Mouse (Mus musculus) induced T-regulatory cell, adult 2 months (primary cell): ENCODE measurements around the gene Tspan31.
A peak's percentile ranks its signal among the peaks of the same experiment; 100 is the strongest.

Experiments
- DNase-seq: peaks from one replicate; pipeline ENCODE4 v3.0.0-alpha.2; 2012; ENCODE audit warnings: low read depth

The Tspan31 gene

DNA sequence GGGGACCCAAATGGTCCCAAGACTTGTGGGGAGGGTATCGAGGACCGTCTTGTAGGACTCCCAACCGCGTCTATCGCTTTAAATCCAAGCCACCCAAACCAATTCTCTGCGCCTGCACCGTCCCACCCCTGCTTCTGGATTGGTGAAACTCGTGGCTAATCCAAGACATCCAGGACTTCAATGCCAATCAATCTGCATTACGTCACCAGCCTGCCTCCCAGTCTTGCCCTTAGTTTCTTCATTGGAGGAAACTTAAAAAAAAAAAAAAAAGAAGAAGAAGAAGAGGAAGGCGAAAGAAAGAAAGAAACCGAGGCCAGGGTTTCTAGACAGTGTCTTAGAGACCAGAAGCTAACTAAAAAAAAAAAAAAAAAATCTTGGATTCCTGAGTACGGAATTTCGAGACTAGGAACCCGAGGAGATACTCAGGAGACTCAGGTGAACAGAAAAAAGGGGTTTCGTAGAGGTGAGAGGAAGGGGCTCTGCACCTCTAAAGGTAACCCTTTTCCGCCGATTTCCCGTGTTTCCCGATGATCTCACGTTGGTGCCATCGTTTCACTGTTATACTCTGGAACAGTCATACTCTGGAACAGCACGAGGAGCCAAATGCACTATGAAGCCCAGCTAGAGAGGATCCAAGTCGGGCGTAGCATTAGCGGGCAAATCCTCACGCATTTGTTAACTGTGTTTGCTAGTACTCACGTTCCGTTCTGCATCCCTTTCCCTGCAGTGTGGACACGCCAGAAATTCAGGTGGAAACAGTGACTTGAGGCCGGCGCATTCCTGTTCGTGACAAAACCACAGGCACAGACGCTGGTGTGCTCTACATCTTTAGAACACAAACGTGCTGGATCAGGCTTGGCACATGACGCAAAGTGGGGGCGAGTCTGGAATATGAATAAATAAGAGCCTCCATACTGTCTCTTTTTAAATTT, at the start of gene Tspan31:
Gene Tspan31 (minus strand): TSS at position 75 of the 932 bp plus-strand sequence.
- DNase-seq, result peak; percentile 88

DNA sequence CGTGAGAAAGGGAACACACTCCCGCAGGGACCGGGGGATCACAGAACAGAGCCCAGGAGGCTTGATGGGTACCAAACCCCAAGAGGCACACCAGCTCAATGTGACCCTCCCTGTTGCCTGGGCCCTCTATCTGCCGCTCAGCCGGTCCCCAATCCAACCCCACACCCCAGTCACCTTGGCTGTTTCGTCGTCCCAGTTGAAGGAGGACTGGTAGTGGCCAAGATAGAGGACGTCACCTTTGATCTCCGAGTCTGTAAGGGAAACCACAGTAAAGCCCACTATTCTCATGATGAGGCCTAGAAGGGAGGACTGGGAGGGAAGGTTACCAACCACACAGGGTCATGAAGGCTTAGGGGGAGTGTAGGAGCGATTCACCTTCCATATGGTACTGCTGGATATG, 49.2 kb upstream of the Tspan31 start:
- no peak for DNase-seq

DNA sequence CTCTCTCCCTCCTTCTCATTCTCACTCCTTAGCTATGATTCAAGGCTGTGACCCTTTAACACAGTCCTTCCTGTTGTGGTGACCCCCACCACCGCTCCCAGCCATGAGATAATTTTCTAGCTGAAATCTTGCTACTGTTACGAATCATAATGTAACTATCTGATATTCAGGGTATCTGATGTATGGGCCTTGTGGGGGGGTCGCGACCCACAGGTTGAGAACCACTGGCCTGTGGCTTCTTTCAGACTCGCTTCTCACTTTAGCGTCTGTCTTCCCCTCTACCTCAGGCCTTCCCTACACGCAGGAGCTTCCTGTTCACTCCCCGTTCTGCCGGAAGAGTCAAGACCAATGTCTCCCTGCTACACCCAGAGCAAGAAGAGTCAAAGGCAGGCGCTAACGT, 48.4 kb upstream of the Tspan31 start:
- DNase-seq, result no peak

DNA sequence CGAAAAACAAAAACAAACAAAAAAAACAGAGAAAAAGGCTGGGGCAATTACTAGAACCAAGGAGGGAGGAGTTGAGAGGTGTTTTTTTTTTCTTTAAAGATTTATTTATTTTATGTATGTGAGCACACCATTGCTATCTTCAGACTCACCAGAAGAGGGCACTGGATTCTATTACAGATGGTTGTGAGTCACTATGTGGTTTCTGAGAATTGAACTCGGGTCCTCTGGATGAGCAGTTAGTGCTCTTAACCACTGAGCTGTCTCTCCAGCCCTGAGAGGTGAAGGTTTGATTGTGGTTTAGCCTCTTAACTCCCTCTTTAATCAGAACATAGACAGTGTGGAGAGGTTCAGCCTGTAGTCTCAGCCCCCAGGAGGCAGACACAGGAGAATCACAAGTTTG, 45.0 kb upstream of the Tspan31 start:
- peak; percentile 76 for DNase-seq

DNA sequence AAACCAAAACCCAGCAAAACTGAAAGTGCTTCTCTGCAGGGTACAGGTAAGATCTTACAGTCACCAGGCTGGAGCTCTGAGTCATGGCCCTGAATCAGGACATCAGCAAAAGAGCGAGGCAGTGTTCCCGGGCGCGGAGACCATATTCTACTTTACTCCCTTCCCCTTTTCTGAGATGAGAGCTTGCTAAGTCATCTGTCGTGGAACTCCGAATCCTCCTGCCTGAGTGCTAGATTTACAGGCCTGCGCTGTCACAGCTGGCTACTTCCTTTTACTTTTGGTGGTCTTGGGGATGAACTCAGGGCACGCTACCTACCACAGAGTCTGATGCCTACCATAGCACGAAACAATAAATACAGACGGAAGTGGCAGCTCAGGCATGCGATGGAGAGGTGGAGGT, 44.3 kb upstream of the Tspan31 start:
- peak; percentile 55 for DNase-seq

DNA sequence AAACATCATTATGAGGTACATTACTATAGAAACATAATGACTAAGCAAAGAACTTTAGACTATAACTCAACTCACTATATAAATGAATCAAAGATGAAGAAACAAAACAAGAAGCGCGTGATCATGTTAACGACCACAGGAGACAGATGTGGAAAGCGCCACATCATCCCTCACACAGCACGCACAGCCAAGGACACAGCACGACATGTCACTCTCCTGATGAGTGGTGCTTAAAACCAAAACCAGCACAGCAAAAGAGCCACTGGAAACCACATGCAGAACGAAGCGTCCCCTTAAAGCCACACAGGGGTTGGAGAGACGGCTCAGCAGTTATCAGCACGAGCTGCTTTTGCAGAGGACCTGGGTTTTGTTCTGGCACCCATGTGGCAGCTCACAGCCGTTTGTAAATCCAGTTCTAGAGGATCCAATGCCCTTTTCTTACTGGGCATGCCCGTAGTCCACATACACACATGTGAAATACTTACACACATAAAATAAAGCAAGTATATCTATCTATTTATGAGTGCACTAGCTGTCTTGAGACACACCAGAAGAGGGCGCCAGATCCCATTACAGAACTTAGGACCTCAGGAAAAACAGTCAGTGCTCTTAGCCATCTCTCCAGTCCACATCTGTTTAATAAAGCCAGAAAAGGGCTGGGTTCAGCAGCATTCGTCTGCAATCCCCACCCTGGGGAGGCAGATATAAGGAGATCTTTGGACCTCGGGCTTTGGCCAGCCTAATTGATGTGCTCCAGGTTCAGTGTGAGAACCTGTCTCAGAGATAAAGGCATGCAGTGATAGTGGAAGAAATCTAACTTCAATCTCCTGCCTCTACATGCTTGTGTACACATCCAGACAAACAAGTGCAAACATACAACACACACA, 41.2 kb upstream of the Tspan31 start:
- peak; percentile 66 for DNase-seq

DNA sequence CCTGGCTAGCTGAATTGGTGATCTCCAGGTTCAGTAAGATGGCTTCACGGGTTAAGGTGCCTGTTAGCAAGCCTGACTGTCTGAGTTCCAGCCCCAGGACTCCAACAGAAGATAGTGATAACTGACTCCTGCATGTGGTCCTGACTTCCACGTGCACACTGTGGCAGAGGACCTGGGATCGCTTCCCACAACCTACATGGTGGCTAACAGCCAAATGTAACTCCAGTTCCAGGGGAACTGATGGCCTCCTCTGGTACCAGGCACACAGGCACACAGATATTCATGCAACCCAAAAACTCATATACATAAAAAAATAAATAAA, 38.2 kb upstream of the Tspan31 start:
- DNase-seq, result no peak

DNA sequence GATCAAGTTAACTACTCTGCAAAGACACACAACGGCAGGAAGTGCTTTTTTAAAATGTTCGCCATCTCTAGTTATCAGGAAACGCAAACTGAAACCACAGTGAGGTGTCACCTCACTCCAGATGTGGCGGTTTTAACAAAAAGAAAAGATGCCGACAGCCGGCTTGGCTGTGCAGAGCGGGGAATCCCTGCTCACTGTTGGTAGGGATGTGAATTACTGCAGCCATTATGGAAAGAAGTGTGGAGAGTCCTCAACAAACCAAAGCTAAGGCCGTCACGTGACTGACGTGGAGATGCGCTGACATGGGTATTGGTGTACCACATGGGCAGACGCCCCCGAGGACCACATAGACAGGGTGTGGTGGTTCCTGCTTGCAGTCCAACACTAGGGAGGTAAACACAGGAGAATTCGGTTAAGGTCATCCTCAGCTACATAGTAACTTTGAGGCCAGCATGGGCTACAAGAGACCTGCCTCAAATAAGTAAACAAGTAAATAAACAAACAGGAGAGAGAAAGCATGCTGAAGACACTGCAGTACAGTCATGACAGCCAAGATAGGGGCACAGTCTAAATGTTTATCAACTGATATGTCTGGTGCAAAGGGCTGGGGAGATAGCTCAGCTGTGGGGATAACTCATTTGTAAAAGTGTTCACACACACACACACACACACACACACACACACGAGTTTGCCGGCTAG, 37.6 kb upstream of the Tspan31 start:
- DNase-seq, result peak; percentile 87

DNA sequence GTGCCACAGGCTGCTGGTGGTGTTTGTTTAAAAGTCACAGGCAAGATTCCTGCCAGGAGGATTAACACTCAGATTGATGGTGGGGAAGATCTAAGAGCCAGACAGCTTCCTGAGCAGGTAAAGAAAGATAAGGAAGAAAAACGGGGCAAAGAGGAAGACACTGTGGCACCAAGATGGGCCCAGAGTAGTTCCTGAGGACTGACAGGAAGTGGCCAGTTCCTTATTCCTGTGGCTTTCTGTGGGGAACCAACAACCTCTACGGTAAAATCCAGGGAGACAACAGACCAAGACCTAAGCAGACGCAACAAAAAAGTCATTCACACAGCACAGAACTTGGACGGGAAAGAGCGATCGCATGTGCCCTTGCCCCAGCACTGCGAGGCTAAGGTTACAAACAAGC, 33.6 kb upstream of the Tspan31 start:
- DNase-seq, result peak; percentile 44

DNA sequence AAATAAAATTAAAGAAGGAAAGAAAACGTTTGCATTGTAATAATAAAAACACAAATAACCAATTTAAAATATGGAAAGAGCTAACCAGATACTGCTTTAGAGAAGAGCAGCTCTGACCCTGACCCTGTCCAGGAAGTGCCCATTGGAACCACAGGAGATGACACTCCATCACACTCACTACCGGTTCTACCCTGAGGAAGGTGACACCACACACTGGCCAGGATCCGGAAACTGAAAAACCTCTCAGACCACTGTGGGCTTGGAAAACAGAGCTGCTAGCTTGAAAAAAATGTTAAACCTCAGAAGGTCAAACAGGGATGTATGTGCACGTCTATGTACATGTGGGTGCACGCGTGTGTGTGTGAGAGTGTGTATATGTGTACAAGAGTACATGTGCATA, 31.1 kb upstream of the Tspan31 start:
- DNase-seq, result no peak

DNA sequence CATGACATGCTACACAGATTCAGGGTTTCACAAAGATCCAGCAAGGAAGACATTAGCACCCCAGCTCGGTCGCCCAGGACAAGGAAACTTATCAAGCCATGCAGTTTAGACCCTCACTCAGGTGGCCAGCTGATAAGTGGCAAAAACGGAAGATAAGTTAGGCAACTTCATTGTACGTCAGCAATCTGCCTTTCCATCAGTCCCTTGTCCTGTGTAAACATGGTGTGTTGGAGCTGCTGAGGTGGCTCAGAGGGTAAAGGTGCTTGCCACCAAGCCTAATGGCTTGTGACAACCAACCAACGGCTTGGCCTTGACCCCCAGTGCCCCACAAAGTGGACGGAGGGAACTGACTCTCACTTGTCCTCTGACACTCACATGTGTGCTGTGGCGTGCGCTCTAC, 30.4 kb upstream of the Tspan31 start:
- DNase-seq, result no peak

DNA sequence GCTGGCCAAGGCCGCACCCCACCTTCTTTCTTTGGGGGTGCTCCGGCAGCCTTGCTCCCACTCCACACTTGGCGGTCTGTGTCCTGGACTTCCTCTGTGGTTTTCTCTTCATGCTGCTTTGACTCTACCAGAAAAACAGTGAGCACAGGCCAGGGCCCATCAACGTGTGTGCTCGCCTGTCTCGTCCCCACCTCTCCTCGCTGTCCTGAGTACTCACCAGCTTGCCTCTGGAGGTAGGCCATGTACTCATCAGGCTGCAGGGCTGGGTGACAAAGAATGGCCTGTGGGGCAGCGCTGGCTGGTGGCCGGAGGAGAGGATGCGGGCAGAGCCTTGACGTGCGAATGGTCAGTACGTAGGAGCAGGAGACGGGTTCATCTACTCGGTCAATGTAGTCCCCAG, 29.8 kb upstream of the Tspan31 start:
- no peak for DNase-seq

DNA sequence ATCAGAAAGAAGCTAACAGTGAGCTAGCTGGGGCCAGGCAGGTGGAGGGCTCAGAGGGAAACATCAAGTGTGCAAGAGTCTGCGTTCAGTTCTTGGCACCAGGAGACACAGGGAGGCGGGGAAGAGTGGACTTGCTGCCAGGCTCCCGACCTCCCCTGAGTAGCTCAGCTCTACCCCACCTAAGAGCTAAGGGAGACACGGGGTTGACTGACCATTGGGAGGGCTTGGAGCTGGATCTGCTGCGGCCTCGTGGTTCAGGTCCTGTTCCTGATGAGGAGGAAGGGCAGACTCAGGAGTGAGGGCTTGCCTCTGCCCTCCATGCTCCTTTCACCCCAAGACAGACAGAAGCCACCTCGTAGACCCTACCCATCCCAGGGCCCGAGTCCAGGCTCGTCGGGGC, 29.1 kb upstream of the Tspan31 start:
- DNase-seq, result no peak

DNA sequence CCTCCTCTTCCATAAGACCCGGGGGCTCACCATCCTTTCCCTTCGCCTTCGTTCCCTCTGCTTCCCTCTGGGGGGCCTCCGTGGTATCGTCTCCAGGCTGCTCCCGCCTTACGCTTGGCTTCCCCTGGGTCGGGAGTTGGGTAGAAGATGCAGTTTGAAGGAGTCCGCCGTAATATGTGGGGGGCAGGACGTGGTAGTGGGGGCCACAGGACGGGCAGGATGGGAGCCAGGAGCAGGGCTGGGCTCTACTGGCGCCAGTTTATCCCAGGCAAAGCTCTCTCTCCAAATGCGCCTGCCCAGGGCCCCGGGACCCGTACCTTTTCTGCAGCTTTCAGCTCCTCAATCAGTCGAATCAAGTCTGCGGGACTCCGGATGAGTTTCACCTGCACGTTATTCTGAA, 28.4 kb upstream of the Tspan31 start:
- DNase-seq, result no peak

DNA sequence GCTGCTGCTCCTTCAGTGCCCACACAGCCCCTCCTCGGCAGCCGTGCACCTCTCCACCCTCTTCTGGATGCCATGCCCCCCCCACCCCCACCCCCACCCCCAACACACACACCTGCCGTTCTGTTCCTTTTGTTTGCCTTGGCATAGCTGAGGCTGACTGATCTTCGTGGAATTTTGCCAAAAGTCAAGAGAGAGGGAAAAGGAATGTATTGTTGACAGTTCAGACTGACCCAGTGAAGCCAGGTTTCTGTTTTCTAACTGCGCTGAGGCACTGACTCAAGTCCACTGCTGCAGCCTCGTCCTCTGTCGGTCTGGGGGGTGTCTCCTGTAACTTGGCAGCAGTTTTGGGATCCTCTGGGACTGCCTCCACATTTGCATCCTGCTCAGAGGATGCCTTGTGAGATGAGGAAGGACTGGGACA, 24.3 kb upstream of the Tspan31 start:
- DNase-seq, result no peak

DNA sequence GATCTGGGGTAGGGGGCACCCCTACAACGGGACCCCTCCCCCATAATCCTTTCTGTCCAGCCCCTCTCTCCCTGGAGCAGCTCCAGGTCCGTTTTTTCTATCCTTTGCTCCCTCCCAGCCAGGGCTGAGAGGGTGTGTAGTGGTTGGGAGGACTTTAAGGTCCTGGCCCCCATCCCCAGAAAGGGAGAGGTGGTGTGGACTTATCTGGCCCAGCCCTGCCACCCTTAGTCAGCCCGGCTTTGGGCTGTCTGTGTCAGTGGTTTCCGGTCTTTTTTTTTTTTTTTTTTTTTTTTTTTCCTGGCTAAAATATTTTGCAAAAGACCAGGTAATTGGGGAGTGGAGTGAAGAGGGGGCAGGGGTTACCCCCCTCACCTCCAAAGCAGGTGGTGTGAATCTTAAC, 22.7 kb upstream of the Tspan31 start:
- DNase-seq, result no peak

DNA sequence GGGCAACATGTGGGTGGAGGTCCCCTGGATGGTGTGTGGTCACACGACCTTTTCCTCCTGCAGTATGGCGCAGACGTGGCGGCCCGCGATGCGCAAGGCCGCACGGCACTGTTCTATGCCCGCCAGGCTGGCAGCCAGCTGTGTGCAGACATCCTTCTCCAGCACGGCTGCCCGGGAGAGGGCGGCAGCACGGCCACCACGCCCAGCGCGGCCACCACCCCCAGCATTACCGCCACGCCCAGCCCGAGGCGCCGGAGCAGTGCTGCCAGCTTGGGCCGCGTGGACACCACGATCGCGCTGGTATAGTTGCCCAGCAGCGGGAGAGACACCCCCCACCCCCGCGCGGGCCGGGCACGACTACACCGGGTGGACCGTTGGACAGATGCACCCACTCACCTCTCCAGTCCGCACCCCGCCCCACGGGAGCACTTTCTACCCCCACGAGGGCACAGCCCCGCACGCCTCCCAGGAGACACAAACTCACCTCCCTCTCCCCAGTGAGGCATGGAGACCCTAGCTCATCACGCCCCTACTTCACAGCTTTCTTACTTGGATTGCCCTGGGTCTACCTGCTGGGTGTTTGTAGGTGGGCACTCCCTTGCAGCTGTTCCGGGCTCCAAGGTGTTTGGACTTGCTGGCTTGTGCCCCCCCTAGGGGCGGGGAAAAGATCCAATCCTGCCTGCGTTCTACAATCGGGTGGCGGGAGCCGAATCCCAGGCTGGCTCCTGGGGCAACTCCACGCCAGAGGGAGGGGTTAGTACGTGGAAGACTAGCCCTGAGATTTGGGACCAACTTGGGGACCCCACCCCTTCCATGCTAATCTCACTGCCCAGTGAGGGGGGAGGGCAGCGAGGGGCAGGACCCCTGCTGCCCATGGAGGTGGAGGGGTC, 21.7 kb upstream of the Tspan31 start:
- no peak for DNase-seq

DNA sequence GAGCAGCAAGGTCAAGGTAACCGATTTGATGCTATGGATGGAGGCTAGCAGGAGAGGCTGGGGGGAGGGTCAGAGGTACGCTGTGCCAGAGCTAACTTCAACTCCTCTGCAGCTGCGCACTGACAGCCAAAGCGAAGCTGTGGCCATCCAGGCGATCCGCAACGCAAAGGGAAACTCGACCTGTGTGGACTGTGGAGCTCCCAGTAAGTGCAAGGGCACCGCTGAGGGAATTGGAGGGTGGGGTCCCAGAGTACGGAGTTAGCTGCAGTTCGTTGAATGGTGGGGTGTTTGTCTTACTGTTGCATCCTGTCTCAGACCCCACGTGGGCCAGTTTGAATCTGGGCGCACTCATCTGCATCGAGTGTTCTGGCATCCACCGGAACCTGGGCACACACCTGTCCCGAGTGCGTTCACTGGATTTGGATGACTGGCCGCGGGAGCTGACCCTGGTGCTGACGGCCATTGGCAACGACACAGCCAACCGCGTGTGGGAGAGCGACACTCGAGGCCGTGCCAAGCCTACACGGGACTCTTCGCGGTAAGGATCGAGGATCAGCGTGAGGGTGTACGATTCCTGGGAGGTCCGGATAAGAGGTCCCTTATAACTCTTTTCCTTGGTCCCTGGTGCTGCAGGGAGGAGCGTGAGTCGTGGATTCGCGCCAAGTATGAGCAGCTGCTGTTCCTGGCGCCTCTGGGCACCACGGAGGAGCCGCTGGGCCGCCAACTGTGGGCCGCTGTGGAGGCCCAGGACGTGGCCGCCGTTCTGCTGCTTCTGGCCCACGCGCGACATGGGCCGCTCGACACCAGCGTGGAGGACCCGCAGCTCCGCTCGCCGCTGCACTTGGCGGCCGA, 20.7 kb upstream of the Tspan31 start:
- no peak for DNase-seq

DNA sequence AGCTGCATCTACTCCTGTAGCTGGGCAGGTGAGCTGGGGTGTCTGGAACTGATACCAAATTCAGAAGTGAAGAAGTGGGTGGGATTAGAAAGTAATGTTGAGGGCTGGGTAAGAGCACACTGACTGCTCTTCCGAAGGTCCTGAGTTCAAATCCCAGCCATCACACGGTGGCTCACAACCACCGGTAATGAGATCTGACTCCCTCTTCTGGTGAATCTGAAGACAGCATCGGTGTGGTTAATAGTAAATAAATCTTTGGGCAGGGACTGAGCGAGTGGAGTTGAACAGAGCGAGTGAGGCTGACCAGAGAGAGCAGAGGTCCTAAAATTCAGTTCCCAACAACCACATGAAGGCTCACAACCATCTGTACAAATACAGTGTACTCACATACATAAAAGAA, 15.6 kb upstream of the Tspan31 start:
- DNase-seq, result no peak

DNA sequence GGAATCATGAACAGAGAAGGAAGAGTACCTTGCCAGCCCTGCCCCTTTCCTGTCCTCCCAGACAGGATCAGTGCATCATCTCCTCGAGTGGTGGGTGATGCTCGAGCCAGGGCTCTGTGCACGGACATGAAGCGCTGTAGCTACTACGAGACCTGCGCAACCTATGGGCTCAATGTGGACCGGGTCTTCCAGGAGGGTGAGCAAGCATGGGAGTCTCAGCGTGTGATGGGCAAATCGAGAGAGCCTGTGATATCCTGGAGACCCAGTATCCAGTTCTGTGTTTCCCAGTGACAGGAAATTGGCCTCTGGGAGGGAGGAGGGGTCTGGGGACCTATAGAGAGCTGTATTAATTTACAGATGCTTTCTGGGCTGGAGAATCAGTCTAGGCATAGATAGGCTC, 15.0 kb upstream of the Tspan31 start:
- no peak for DNase-seq

DNA sequence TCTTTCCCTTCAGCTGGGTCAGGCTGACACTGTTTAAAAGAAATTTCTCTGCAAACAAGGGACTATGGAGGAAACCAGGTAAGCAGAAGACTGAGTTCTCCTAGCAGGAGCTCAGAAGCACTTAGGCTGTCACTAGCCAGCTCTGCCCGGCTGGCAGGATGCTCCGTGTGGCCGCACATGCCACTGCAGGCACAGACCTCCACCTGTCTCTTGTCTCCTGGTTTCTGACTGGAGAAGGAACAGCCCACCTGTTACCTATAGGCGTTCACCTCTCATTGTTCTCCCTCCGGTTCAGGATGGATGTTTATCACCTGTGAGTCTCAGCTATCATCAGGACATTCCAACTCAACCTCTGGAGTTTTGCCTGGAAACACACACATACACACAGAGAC, 13.8 kb upstream of the Tspan31 start:
- no peak for DNase-seq
